Mouse (Mus musculus): ENCODE measurements around the gene Pigf.
A peak's percentile ranks its signal among the peaks of the same experiment; 100 is the strongest.

The Pigf gene

GRCm38 (mm10) chr17:86967536-86968525 lies 57.4 kb downstream of the Pigf start:
- DNase-seq (ENCODE audit: low spot score), result no peak

- no peak for DNase-seq (ENCODE audit: low spot score)
Measured at GRCm38 (mm10) chr17:86967048-86967447, 58.2 kb downstream of the Pigf start.

GRCm38 (mm10) chr17:86966040-86966439 lies 59.2 kb downstream of the Pigf start:
- DNase-seq (ENCODE audit: low spot score), result no peak

GRCm38 (mm10) chr17:86965121-86965520 lies 60.1 kb downstream of the Pigf start:
- no peak for DNase-seq (ENCODE audit: low spot score)

GRCm38 (mm10) chr17:86964502-86964901 lies 60.7 kb downstream of the Pigf start:
- DNase-seq (ENCODE audit: low spot score), result peak; percentile 35

GRCm38 (mm10) chr17:86964041-86964440 lies 61.2 kb downstream of the Pigf start:
- DNase-seq (ENCODE audit: low spot score), result no peak

- no peak for DNase-seq (ENCODE audit: low spot score)
Measured at GRCm38 (mm10) chr17:86963586-86963902, 61.7 kb downstream of the Pigf start.

GRCm38 (mm10) chr17:86962894-86963585 lies 62.2 kb downstream of the Pigf start, which contains the start of gene Rhoq:
TSS of gene Rhoq (plus strand) at chr17:86963082.
- peak; percentile 76 for DNase-seq (ENCODE audit: low spot score)

GRCm38 (mm10) chr17:86962297-86962893 lies 62.8 kb downstream of the Pigf start:
- peak; percentile 59 for DNase-seq (ENCODE audit: low spot score)

GRCm38 (mm10) chr17:86961301-86961841 lies 63.8 kb downstream of the Pigf start:
- DNase-seq (ENCODE audit: low spot score), result no peak

GRCm38 (mm10) chr17:86957968-86958367 lies 67.2 kb downstream of the Pigf start:
- no peak for DNase-seq (ENCODE audit: low spot score)

GRCm38 (mm10) chr17:86957239-86957638 lies 68.0 kb downstream of the Pigf start:
- DNase-seq (ENCODE audit: low spot score), result no peak

GRCm38 (mm10) chr17:86948801-86949200 lies 76.4 kb downstream of the Pigf start:
- DNase-seq (ENCODE audit: low spot score), result no peak

- no peak for DNase-seq (ENCODE audit: low spot score)
Measured at GRCm38 (mm10) chr17:86947840-86948796, 77.1 kb downstream of the Pigf start, which contains the start of gene Atp6v1e2. TSS of gene Atp6v1e2 (minus strand) at chr17:86947897.
